Mouse (Mus musculus): ENCODE measurements at regions not wholly inside any gene's neighbourhood (a gene's known extent, or its start where the extent isn't known, plus 50 kb on each side); places are given as distances from the start of the nearest gene placed in this dataset.

DNA sequence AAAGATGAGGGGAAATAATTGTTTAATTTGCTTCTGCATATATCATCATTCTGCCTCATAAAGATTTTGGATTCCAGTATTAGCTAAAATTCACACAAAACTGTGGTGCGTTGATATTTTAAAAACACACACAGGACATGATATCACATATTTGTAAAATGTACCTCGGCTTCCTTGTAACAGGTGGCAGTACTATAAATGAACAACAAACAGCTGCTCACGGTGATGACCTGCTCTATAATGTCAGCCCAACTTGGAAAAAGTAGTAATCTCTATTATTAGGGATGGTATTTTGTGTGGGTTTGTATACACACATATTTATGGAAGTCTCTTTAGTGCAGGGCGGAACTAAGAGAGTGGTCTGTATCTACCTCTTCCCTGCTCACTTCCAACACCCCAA is 292.7 kb upstream of the Tnp1 start:
- ATAC-seq (ENCODE audit: extremely low read depth, insufficient number of reproducible peaks, low FRiP score, poor library complexity, severe bottlenecking) = no peak

DNA sequence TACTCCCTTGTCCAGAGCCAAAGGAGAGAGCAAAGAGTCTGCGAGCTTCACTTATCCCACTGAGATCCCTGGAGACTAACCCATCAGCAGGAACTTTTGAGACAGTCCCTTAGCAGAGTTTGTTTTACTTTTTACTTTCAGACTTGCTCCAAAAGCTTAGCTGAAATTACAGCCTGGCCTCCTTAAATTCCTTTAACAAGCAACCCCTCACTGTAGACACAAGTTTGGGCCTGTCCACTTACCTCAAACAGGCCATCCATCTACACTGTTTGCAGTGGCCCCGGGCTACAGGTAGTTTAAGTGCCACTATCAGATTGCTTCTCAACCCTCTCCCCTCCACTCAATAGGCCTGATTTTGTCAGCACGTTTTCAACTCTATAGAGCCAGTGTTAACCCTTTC is 291.5 kb upstream of the Tnp1 start:
- ATAC-seq (ENCODE audit: extremely low read depth, insufficient number of reproducible peaks, low FRiP score, poor library complexity, severe bottlenecking) = no peak

DNA sequence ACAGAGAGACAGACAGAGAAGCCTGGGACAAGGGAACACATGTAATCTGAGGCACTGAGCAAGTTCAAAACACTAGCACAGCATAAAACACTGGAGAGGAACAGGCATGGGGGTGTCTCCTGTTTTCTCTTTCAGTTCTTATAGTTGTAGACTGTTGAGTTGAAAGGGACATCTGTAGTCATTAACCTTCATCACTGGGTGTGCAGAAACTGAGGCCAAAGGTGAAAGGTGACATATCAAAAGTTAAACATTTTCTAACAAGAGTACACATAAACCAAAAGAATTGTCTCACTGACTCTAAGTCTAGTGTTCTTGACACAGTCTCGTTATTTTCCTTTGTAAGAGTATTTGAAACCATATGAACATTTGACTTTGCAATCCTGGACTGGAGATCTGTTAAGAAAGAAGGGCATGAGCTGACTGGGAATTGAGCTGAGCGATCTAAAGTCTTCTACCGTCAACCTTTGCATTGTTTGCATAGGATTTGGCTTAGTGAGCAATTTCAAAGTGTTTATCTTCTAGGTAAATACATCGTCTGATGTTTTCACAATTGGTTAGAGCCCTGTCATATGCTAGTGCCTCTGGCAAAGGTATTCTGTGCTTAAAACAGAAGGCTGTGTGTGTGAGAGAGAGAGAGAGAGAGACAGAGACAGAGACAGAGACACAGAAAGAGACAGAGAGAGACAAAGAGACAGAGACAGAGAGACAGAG is 284.4 kb upstream of the Tnp1 start:
- no peak for ATAC-seq (ENCODE audit: extremely low read depth, insufficient number of reproducible peaks, low FRiP score, poor library complexity, severe bottlenecking)

DNA sequence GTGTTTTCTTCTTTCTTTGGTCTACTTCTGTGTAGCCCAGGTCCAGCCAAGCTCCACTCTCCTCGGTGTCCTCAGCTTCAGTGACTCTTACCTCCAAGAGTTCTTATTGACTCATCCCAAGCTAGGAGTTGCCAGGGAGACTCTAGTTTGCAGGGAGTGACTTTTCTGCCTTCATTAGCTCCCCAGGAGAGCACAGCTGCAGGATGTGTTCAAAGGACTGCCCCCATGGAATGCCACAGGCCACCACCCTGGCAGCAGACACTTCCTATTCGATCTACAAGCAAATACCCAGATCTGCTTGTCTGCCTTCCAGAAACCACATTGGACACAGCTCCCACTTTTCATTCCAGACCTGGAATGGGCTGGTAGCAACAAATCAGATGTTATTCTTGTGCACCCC is 269.6 kb upstream of the Tnp1 start:
- no peak for ATAC-seq (ENCODE audit: extremely low read depth, insufficient number of reproducible peaks, low FRiP score, poor library complexity, severe bottlenecking)

DNA sequence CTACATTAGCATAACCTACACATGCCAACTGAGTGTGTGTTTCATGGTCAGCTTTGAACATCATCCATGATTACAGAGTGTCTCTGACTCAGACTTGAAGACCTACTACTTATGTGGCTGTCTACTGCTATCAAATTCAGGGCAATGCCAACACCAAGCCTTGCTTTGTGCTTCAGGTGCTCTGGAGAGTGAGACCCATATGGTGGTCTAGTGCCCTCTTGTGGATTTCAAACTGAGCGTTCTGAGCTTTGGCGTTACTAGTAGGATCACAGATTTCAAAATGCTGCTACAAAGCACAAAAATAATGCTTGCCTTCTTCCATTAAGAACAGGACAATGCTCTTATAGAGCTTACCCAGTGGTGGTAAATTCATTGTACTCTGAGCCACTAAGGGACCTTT is 258.8 kb upstream of the Tnp1 start:
- ATAC-seq (ENCODE audit: extremely low read depth, insufficient number of reproducible peaks, low FRiP score, poor library complexity, severe bottlenecking) = no peak

DNA sequence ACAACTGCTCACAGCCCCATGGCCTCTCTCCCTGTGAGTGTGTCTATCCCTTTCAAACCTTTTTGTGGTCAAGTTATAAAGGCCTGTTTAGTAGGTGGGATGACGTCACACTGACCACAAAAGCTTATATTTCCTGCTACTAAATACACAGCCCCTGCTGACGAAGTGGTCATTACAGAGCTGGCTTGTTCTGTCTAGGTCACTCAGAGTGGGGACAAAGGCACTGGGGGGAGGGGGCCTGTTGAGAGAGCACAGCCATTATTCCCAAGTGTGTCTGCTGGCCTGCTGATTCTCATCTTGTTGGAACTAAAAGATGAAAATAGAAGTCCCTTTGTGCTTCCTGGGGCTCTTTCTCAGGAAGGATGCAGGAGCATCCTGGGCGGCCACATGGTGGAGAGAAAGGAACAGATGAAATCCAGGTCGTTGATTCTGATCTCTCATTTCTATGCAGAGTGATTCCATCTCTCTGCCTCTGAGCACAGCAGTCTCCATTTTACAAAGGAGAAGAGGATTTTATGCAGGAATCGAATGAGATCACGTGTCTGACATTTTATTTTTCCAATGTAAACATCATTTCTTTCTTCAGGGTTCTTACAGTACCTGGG is 255.2 kb upstream of the Tnp1 start:
- ATAC-seq (ENCODE audit: extremely low read depth, insufficient number of reproducible peaks, low FRiP score, poor library complexity, severe bottlenecking) = no peak

DNA sequence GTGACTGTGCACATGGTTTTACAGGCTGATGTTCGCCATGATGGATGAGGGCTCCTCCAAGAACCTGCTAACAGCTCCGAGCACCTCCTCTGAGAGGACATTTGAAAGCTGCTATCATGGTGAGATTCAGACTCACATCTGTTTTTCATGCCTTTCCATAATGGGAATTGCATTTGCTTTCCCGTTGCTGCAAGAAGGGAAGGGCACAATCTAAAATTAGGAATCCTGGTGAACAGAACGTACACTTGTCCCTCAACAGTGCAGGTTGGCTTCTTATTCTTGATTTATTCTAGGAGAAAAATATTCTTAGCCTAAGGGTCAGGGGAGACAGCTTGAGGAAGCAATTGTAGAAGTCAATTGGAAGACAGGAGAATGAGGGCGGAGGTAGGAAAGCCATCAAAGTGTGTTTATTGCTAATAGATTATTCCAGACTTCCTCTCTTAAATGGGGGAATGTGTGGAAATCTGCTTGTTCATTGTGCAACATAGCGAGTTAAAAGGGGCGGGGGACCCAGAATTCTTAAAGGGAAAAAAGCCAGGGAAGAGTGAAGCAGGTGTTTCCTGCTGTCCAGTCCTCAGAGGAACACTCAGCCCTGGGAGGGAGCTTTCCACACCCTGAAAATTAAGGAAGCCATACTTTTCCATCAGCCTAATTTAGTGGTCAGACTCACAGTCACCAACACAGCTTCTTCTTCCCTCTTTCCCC is 253.5 kb upstream of the Tnp1 start:
- no peak for ATAC-seq (ENCODE audit: extremely low read depth, insufficient number of reproducible peaks, low FRiP score, poor library complexity, severe bottlenecking)

DNA sequence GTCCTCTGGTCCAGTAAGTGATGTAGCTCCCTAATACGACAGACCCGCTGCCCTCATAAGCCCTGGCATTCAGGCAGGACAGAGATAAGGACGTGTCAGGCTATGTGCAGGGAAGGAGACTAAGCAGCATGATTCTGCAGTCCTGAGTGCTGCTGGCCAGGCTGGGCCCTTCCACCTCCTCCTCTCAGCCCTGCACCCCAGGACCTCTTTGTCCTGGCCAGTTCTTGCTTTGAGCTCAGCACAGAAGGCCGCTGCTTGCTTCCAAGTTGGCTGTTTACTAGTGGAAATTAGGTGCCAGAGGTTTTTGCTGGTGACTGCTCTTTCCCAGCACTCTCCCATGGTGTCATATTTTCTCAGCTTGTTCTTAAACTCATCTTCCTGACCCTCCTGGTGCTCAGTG is 249.3 kb upstream of the Tnp1 start:
- no peak for ATAC-seq (ENCODE audit: extremely low read depth, insufficient number of reproducible peaks, low FRiP score, poor library complexity, severe bottlenecking)

DNA sequence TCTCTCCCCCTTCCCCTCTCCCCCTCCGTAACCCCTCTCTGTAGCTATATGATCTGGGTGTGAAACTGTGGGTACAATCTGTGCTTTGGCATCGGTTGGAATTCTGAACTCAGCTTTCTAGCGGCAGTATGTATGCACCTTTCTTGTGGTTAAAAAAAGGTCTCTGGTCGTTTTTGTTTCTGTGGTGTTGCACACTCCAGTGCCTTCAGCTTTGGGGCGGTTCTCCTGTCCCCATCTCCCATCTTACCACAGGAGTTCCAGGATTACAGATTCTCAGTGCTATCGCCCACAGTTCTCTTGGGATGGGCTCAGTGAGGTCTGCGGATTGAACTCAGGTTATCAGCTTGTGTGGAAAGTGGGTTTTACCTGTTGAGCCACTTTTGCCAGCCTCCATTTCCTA is 248.5 kb upstream of the Tnp1 start:
- ATAC-seq (ENCODE audit: extremely low read depth, insufficient number of reproducible peaks, low FRiP score, poor library complexity, severe bottlenecking) = no peak

DNA sequence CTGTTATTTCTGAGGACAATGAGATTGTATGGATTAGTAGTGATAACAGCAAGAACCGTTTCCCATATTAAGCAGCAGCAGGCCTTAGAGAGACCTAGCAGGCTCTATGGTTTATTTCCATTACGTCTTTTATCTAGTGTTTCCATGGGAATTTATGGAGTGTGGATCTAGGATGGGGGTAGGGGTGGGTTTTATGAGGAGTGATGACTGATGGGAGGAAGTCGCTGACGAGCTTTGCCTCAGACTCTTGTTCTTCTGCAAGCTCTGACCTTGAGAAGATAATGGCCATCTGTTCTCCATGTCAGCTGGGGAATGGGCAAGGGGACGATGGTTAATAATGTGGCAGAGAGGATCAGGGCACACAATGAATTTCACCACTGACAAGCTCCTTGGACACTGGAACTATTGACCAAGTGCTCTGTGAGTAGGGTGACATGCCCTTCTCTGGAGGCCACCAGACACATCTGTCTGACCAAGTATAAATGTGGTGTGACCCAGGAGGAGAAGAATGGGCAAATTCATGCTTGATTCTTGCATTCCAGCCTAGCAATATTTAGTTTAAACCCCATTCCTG is 243.9 kb upstream of the Tnp1 start:
- no peak for ATAC-seq (ENCODE audit: extremely low read depth, insufficient number of reproducible peaks, low FRiP score, poor library complexity, severe bottlenecking)

DNA sequence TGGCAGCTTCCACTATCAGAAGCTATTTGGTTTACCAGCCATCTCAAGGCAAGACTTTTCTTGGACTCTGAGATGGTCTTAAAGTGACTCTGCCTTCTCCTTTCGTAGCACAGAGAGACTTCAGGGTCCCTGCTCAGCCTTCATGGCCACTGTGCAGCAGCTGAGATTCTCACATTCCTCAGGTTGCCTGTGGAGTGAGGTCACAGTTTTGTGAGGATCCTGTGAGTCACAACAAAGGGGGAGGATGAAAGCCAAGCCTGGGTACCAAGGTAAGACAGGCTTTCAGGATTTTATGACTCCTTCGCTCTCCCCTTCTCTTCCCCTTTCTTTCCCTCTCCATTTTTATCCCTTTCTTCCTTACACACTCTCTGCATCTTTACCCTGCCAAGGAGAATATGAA is 241.6 kb upstream of the Tnp1 start:
- ATAC-seq (ENCODE audit: extremely low read depth, insufficient number of reproducible peaks, low FRiP score, poor library complexity, severe bottlenecking) = no peak

DNA sequence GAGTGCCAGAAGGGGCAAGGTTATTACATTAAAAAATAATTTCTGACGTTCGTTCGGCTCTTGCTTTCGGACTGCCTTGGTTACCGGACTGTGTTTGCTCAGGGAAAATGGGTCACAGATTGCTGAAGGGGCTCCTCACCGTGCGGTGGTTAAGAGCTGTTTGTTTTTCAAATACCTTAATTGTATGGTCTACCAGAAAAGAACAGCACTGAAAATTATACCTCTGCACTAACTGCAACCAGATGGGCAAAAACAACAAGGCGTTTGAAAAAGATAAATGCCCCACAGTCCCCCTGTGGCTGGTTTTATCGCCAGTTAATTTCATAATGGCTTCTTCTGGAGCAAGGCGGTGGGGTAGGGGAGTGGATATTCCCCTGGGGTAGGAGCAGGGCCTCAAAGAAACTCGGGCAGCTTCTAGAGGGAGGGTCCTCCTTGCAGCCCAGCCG is 236.2 kb upstream of the Tnp1 start:
- ATAC-seq (ENCODE audit: extremely low read depth, insufficient number of reproducible peaks, low FRiP score, poor library complexity, severe bottlenecking) = no peak

DNA sequence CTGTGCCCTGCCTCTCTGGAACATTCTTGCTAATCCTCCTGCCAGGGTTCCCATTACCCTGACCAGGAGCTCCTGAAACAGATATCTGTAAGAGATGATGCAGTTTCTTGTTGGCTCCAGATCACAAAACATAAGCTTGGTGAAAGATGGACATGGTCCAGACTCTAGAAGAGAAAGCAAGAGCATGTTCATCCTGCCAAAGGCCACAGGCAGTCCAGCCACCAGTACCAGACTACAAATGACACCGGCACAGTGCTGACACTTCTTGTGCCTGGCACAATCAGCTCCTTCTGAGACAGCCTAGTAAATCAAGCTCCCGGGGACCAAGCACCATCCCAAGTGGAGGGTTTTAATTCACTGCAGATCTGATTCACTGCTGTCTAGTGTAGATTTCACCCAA is 228.3 kb upstream of the Tnp1 start:
- no peak for ATAC-seq (ENCODE audit: extremely low read depth, insufficient number of reproducible peaks, low FRiP score, poor library complexity, severe bottlenecking)

DNA sequence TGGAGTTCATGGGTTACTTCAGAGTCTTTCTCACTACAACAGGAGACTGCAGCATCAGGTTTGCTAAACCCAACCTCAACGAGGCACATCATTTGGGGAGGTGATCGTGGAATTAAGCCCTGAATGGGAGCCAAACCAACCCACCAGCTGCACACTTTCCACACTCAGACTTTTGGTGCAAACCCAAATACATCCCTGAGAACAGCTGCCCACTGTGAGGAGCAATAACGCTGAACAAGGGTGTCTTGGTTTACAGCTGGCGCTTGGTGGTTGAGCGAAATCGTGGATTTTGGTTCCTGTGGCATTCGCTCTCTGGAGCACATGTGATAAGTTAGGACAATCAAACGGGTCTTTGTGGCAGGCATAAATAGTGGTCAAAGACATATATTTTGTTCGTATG is 226.6 kb upstream of the Tnp1 start:
- ATAC-seq (ENCODE audit: extremely low read depth, insufficient number of reproducible peaks, low FRiP score, poor library complexity, severe bottlenecking) = no peak

DNA sequence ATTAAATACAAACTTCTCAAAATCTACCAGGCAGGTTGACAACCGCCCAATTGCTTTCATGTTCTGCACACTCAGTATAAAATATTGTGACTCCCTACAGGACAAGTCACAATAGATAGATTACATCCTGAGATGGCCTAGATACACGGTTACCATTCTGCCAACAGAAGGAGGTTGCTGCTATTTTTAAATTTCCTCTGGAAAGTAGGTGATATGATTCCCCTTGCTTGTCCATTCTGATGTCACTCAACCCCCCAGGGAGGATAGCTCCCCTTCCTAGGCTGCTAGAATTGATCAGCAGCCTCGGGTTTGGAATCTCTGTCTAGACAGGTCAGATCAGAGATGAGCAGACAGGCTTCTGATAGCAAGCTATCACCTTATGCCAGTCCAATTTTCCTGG is 221.2 kb upstream of the Tnp1 start:
- ATAC-seq (ENCODE audit: extremely low read depth, insufficient number of reproducible peaks, low FRiP score, poor library complexity, severe bottlenecking) = no peak

DNA sequence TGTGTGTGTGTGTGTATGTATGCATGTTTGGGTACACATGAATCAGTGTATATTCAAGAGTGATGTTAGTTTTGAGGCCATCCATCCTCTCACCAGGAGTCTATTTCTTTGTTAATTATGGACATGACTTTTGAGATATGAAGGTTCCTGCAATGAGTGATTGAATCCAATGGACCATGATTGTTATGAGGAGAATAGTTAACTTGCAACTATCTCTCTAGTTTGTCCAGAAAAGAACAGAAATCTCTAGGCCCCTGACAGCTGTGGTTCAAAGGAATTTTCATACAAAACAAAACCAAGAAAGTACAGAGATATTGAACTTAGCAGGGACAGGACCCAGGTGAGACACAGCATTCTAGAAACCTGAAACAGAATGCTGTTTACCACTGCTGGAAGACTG is 217.9 kb upstream of the Tnp1 start:
- no peak for ATAC-seq (ENCODE audit: extremely low read depth, insufficient number of reproducible peaks, low FRiP score, poor library complexity, severe bottlenecking)

DNA sequence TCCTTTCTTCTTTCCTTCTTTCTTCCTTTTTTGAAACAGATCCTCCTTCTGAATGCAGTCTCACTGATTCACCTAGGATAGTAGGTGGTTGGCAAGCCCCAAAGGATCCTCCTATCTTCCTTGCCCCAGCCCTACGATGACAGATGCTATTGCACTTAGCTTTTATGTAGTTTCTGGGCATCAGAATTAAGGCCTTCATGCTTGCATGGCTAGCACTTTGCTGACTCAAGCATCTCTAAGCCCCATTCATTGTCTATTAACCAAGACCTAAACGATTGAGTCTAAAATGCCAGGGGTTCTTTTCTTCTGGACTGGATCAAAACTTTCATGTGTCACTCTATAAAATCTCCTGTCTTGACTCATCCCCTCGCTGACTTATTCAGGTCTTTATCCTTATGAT is 217.3 kb upstream of the Tnp1 start:
- ATAC-seq (ENCODE audit: extremely low read depth, insufficient number of reproducible peaks, low FRiP score, poor library complexity, severe bottlenecking) = no peak

DNA sequence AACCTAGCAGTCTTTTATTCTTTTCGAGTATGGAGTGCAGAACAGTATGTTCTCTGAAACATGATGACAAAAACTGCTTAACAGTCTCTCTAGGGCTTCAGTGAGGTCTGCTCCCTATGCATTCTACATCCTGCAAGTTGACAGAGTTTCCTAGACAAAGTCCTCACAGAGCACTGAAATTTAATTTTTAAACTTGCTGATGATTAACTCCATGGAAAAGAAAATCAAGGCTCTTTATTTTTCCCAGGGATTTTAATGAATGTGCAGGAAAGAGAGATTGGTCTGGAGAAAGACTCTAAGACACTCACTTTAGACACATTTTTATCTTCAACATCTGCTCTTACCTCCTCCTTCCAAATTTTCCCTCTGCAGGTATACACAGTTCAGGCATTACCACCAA is 214.9 kb upstream of the Tnp1 start:
- ATAC-seq (ENCODE audit: extremely low read depth, insufficient number of reproducible peaks, low FRiP score, poor library complexity, severe bottlenecking) = no peak

DNA sequence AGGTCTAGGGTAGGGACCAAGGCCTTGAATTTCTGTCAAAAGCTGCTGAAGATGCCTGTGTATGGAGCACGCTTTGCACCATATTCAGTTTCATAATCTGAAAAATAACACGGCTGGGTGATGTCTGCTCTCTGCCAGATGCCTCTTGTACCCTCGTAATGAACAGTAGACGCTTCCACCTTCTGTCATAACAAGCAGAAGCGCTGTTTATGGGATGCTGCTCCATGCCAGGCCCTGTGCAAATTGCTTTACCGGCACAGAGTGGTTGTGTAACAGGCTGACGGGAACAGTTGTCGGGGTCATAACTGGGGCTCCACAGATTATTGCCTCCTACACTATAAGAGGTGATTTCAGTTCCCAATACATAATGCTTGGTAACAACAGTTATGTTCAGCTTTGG is 211.5 kb upstream of the Tnp1 start:
- ATAC-seq (ENCODE audit: extremely low read depth, insufficient number of reproducible peaks, low FRiP score, poor library complexity, severe bottlenecking) = no peak

DNA sequence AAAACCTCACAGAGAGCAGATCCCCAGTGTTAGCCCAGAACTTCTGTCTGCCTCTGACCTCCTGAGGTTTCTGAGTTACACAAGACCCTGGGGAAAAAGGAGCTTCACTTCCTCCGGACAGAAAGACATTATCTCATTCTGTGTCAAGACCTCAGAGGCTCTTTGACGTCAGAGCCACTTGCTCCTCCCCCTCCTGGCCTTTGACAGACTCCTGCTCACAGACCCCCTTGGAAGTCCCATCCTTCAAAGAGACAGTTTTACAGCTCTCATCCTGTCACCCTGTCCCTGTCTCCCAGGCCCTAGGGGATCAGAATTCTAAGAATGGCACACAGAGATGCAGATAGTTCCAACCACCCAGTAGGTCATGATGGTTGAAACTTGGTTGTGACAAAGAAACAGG is 206.2 kb upstream of the Tnp1 start:
- no peak for ATAC-seq (ENCODE audit: extremely low read depth, insufficient number of reproducible peaks, low FRiP score, poor library complexity, severe bottlenecking)
